Mouse (Mus musculus): ENCODE data around the gene C1ql4. TPM values are rescaled to one million over a fixed set of nuclear protein-coding genes. Genes with fewer than 3 reads are reported as not detected.

The C1ql4 gene
- polyA plus RNA-seq (2014; fragmentation: Illumina TruSeq; extraction: RNeasy Lipid Tissue Mini Kit (QIAGEN cat#74804); ENCODE audit: insufficient read depth, low read depth, low replicate concordance) = not detected

GRCm38 (mm10) chr15:99087253-99088075 lies at the start of gene C1ql4:
TSS of gene C1ql4 (minus strand) at chr15:99087817.

GRCm38 (mm10) chr15:99125711-99126080 lies 38.1 kb upstream of the C1ql4 start, which contains the start of gene Spats2:
TSS of gene Spats2 (plus strand) at chr15:99125916.

GRCm38 (mm10) chr15:99092870-99093269 lies 5.3 kb upstream of the C1ql4 start, which contains the start of gene Dnajc22:
TSS of gene Dnajc22 (plus strand) at chr15:99093170.

DNA sequence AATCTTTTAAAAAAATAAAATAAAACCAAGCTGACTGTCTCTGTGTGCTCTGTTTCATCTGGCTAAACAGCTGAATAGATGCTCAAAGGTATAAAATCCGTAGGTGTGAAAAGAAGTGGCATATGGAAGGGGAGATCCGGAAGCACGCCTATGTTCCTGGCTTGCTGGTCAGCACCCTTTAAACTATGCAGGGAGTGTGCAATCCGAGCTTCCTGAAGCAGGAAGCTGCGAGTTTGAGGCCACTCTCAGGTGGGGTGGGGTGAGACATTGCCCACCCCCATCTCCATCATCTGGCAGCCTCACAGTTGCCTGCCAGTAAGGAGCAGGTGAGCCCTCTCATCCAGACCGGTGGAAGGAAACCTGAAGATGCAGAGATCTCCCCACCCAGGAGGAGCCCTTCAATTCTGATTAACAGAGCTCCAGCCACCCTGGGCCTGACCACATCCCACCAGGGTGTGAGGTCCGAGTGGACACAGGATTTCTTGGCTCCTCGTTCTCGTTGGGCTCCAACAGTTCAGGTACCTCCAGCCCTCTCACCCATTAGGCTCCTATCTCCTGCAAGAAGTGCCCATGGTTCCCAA lies 13.5 kb downstream of the C1ql4 start, which contains the start of gene Troap:
Gene Troap, plus strand, starts transcription at position 557 of the 581 bp plus-strand sequence.

DNA sequence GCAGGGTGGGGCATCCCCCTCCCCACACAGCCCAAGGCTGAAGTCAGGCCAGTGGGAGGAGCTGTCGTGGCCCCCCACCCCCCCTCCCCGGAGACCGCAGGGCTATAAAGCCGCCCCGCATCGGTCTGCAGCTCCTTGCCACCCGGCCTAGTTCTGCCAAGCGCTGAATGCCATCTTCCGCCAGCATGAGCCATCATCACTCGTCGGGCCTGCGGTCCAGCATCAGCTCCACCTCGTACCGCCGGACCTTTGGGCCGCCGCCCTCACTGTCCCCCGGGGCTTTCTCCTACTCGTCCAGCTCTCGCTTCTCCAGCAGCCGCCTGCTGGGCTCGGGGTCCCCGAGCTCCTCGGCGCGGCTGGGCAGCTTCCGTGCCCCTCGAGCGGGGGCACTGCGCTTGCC lies 32.6 kb downstream of the C1ql4 start, which contains the start of gene Prph:
Gene Prph, plus strand, starts transcription at position 135 of the 400 bp plus-strand sequence.

Other genes with a start within 250 kb of the C1ql4 start
- gene Kmt2d, start 216.6 kb downstream of the C1ql4 start, polyA plus RNA-seq (2014; fragmentation: Illumina TruSeq; extraction: RNeasy Lipid Tissue Mini Kit (QIAGEN cat#74804); ENCODE audit: insufficient read depth, low read depth, low replicate concordance) = 9.1 TPM
- 6.3 TPM for gene Rhebl1, start 193.3 kb downstream of the C1ql4 start, polyA plus RNA-seq (2014; fragmentation: Illumina TruSeq; extraction: RNeasy Lipid Tissue Mini Kit (QIAGEN cat#74804); ENCODE audit: insufficient read depth, low read depth, low replicate concordance)
- gene Dhh, start 189.3 kb downstream of the C1ql4 start, polyA plus RNA-seq (2014; fragmentation: Illumina TruSeq; extraction: RNeasy Lipid Tissue Mini Kit (QIAGEN cat#74804); ENCODE audit: insufficient read depth, low read depth, low replicate concordance) = 0.99 TPM
- gene Lmbr1l, start 169.6 kb downstream of the C1ql4 start, polyA plus RNA-seq (2014; fragmentation: Illumina TruSeq; extraction: RNeasy Lipid Tissue Mini Kit (QIAGEN cat#74804); ENCODE audit: insufficient read depth, low read depth, low replicate concordance) = 16.5 TPM
- gene Tuba1b, start 153.3 kb downstream of the C1ql4 start, polyA plus RNA-seq (2014; fragmentation: Illumina TruSeq; extraction: RNeasy Lipid Tissue Mini Kit (QIAGEN cat#74804); ENCODE audit: insufficient read depth, low read depth, low replicate concordance) = 632 TPM
- gene Gm49450, start 134.3 kb downstream of the C1ql4 start, polyA plus RNA-seq (2014; fragmentation: Illumina TruSeq; extraction: RNeasy Lipid Tissue Mini Kit (QIAGEN cat#74804); ENCODE audit: insufficient read depth, low read depth, low replicate concordance) = not detected
- gene Tuba1a, start 134.1 kb downstream of the C1ql4 start, polyA plus RNA-seq (2014; fragmentation: Illumina TruSeq; extraction: RNeasy Lipid Tissue Mini Kit (QIAGEN cat#74804); ENCODE audit: insufficient read depth, low read depth, low replicate concordance) = 607 TPM
- 55.1 TPM for gene Tuba1c, start 57.9 kb downstream of the C1ql4 start, polyA plus RNA-seq (2014; fragmentation: Illumina TruSeq; extraction: RNeasy Lipid Tissue Mini Kit (QIAGEN cat#74804); ENCODE audit: insufficient read depth, low read depth, low replicate concordance)
- 0.48 TPM for gene Prph, start 32.6 kb downstream of the C1ql4 start, polyA plus RNA-seq (2014; fragmentation: Illumina TruSeq; extraction: RNeasy Lipid Tissue Mini Kit (QIAGEN cat#74804); ENCODE audit: insufficient read depth, low read depth, low replicate concordance)
- 0.13 TPM for gene Troap, start 13.2 kb downstream of the C1ql4 start, polyA plus RNA-seq (2014; fragmentation: Illumina TruSeq; extraction: RNeasy Lipid Tissue Mini Kit (QIAGEN cat#74804); ENCODE audit: insufficient read depth, low read depth, low replicate concordance)
- gene Dnajc22, start 5.4 kb upstream of the C1ql4 start, polyA plus RNA-seq (2014; fragmentation: Illumina TruSeq; extraction: RNeasy Lipid Tissue Mini Kit (QIAGEN cat#74804); ENCODE audit: insufficient read depth, low read depth, low replicate concordance) = 0.24 TPM
- gene Spats2, start 38.1 kb upstream of the C1ql4 start, polyA plus RNA-seq (2014; fragmentation: Illumina TruSeq; extraction: RNeasy Lipid Tissue Mini Kit (QIAGEN cat#74804); ENCODE audit: insufficient read depth, low read depth, low replicate concordance) = 6.2 TPM
- 1.2 TPM for gene Kcnh3, start 137.0 kb upstream of the C1ql4 start, polyA plus RNA-seq (2014; fragmentation: Illumina TruSeq; extraction: RNeasy Lipid Tissue Mini Kit (QIAGEN cat#74804); ENCODE audit: insufficient read depth, low read depth, low replicate concordance)
- 37.2 TPM for gene Mcrs1, start 164.1 kb upstream of the C1ql4 start, polyA plus RNA-seq (2014; fragmentation: Illumina TruSeq; extraction: RNeasy Lipid Tissue Mini Kit (QIAGEN cat#74804); ENCODE audit: insufficient read depth, low read depth, low replicate concordance)
- gene Prpf40b, start 207.3 kb upstream of the C1ql4 start, polyA plus RNA-seq (2014; fragmentation: Illumina TruSeq; extraction: RNeasy Lipid Tissue Mini Kit (QIAGEN cat#74804); ENCODE audit: insufficient read depth, low read depth, low replicate concordance) = 33.7 TPM
- not detected for gene Fam186b, start 208.1 kb upstream of the C1ql4 start, polyA plus RNA-seq (2014; fragmentation: Illumina TruSeq; extraction: RNeasy Lipid Tissue Mini Kit (QIAGEN cat#74804); ENCODE audit: insufficient read depth, low read depth, low replicate concordance)

Measured in lung, adult 10 weeks (tissue).